Mouse (Mus musculus) liver, adult 2 months (tissue): ENCODE results near the gene Uspl1. TPM values are rescaled to one million over a fixed set of nuclear protein-coding genes. Genes with fewer than 3 reads are reported as not detected.
A peak's percentile ranks its signal among the peaks of the same experiment; 100 is the strongest.
"Not testable (repeated sequence)": the region's sequence is repeated elsewhere in the genome, so short reads cannot be mapped to it uniquely, and the experiment has no call there.

Experiments used
- DNase-seq: peaks from one replicate; pipeline ENCODE4 v3.0.0-alpha.2; 2011; ENCODE audit warnings: low read depth, low spot score; ENCODE audit errors: extremely low read depth
- H3K27ac ChIP-seq: fragments of 200-500 bp; replicated peaks from 2 replicates; pipeline ENCODE4 v1.5.1; 2012; ENCODE audit warnings: low read depth, mild to moderate bottlenecking, control low read depth, inconsistent platforms, low read length; ENCODE audit not compliant: insufficient read depth
- H3K27me3 ChIP-seq: fragments of 200-500 bp; 2 replicates; pipeline ENCODE4 v1.6.1; 2012; ENCODE audit warnings: mild to moderate bottlenecking, moderate library complexity, low read length, inconsistent platforms; ENCODE audit not compliant: control insufficient read depth, insufficient read depth
- H3K36me3 ChIP-seq: fragments of 200-500 bp; 2 replicates; pipeline ENCODE4 v1.6.1; 2012; ENCODE audit warnings: low read length, inconsistent platforms; ENCODE audit not compliant: control insufficient read depth, insufficient read depth
- H3K4me1 ChIP-seq: fragments of 200-500 bp; 2 replicates; pipeline ENCODE4 v1.6.1; 2011; ENCODE audit warnings: low read length; ENCODE audit not compliant: control insufficient read depth, insufficient read depth
- H3K4me3 ChIP-seq: fragments of 200-500 bp; 2 replicates; pipeline ENCODE4 v1.5.1; 2011; ENCODE audit warnings: low read depth, mild to moderate bottlenecking, control low read depth, low read length, moderate library complexity; ENCODE audit not compliant: insufficient read depth
- H3K79me2 ChIP-seq: fragments of 200-500 bp; 2 replicates; pipeline ENCODE4 v1.6.1; 2012; ENCODE audit warnings: inconsistent platforms, mild to moderate bottlenecking, low read length, moderate library complexity; ENCODE audit not compliant: control insufficient read depth, insufficient read depth
- H3K9ac ChIP-seq: fragments of 200-500 bp; 2 replicates; pipeline ENCODE4 v1.6.1; 2012; ENCODE audit warnings: low read depth, mild to moderate bottlenecking, control low read depth, inconsistent platforms, low read length
- CTCF ChIP-seq: fragments of 200-500 bp; IDR thresholded peaks from 2 replicates; pipeline ENCODE4 v1.5.1; 2011; ENCODE audit warnings: low read depth, low read length, control low read depth
- POLR2A ChIP-seq: fragments of 200-500 bp; IDR thresholded peaks from 2 replicates; pipeline ENCODE4 v1.6.1; 2011; ENCODE audit warnings: low read length, control low read depth; ENCODE audit not compliant: insufficient read depth; ENCODE audit errors: extremely low read depth
- WGBS: fragments of 180-500 bp; shearing (Covaris S2); methylation state at CpG from one replicate; pipeline ENCODE4 v1.1.7; 2018; 5-methylcytosine and 5-hydroxymethylcytosine counted together
- polyA plus RNA-seq: library from polyadenylated mRNA; depleted of rRNA; stranded (reverse); fragments of >200 nt; gene quantifications from 2 replicates; pipeline ENCODE4 v1.2.3, GENCODE M21; 2012
- total RNA-seq: library from RNA; depleted of rRNA; stranded (reverse); fragments of >200 nt; gene quantifications from 2 replicates; pipeline ENCODE4 v1.2.3, GENCODE M21; 2014

Gene Uspl1
- total and polyA plus RNA-seq, 2 experiments: 6.2 to 17.1 TPM

DNA sequence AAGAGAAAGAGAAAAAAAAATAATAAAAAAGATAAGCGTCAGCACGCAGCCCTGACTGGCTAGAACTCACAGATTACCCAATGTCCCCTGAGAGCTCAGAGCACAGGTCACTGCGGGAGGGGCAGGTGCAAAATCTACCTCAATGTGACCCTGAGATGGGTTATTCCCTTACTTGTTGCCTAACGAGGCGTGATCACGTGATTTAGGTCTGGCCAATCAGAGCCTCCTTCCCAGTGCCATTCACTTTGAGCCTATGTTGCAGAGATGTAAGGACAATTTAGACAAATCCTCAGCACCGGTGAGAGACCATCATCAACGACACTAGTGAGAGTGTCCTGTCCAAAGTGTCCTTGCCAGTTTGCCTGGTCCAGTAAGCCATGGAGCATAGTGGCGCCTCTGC is 43.8 kb upstream of the Uspl1 start:
- peak; percentile 79 for DNase-seq
- Histone ChIP-seq H3K79me2 (no peaks in the 10 kb centered on the region), H3K27me3 (no peaks in the 10 kb centered on the region), H3K4me1 (peaks cover 6% of the 10 kb centered on the region), H3K27ac (no peak overlapping the region), H3K9ac (no peak overlapping the region), H3K4me3 (no peak overlapping the region), H3K36me3 (no peaks in the 10 kb centered on the region)
- TF ChIP-seq POLR2A (no peak), CTCF (no peak)
- WGBS: 59% methylated on average over 9 of the region's 9 CpGs

DNA sequence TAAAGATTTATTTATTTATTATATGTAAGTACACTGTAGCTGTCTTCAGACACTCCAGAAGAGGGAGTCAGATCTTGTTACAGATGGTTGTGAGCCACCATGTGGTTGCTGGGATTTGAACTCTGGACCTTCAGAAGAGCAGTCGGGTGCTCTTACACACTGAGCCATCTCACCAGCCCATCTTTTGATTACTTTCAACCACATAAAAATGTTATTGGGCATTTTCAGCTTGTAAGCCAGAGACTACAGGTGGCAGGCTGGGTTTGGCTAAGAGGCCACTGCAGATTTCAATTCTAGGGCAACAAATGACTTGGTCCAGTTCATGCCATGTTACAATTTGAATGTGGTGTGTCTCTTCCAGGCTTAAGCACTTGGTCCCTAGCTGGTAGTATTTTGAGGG is 43.0 kb upstream of the Uspl1 start:
- not testable (repeated sequence) for H3K4me1 ChIP-seq, H3K79me2 ChIP-seq, H3K36me3 ChIP-seq, H3K27me3 ChIP-seq, DNase-seq, H3K27ac ChIP-seq, H3K9ac ChIP-seq, H3K4me3 ChIP-seq
- WGBS: 100% methylated on average over 1 of the region's 1 CpGs

DNA sequence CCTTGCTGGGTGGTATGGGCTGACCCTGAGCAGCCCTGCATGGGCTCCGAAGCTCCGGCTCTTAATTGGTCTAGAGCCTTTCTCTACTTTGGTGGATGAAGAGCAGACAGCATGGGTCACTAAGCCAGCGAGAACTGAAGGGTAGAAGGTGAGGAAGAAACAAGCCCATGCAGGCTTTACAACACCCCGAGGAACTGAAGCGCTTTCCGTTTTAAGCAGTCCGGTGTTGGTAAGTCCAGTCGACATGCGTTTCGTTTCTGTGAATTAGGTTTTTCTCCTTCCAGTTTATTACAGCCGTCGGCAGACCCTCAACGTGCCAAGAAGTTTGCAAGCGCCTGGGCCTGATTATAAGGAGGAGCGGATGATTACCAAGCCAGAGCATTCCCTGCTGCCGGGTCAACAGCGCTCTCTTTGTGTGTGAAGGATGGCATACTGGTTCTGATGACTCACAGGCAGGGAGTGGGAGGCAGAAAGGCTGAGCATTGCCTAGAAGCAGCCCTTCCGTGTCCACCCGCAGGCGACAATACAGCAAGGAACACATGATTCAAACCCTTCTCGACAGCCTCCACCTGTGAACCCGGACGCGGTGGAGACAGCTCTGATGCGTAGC is 40.3 kb upstream of the Uspl1 start:
- TF ChIP-seq POLR2A: no peak
- TF ChIP-seq CTCF: no peak
- 87% methylated on average over 25 of the region's 25 CpGs for WGBS
- no peak for DNase-seq

DNA sequence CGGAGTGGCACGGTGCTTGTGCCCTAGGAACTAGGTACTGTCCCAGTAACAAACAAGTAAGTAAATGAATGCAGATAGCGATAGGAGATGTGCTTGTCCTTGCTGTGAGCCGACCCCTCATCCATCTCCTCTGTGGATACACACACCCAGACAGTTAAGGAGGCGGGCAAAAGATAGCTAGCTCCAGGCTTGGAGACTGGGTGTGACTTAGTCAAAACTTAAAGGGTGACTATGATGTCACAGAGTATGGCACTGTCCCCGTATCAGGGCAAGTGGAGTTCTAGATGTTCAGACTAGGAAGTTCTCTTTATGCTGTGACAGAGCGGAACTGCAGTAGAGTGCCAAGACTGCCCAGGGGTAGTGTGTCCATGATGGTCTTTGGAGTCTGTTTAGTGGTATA is 37.5 kb upstream of the Uspl1 start:
- Histone ChIP-seq H3K9ac (no peak overlapping the region), H3K79me2 (no peaks in the 10 kb centered on the region), H3K27me3 (no peaks in the 10 kb centered on the region), H3K27ac (no peak overlapping the region), H3K4me3 (no peak overlapping the region), H3K36me3 (no peaks in the 10 kb centered on the region), H3K4me1 (no peaks in the 10 kb centered on the region)
- no peak for DNase-seq
- 88% methylated on average over 7 of the region's 7 CpGs for WGBS
- TF ChIP-seq POLR2A (no peak), CTCF (no peak)

More for the DNA sequence above, 40.3 kb upstream of the Uspl1 start:
- no peaks in the 10 kb centered on the region for H3K79me2 ChIP-seq
- no peaks in the 10 kb centered on the region for H3K4me1 ChIP-seq
- no peak overlapping the region for H3K9ac ChIP-seq
- H3K27ac ChIP-seq: no peak overlapping the region
- no peaks in the 10 kb centered on the region for H3K36me3 ChIP-seq
- H3K4me3 ChIP-seq: no peak overlapping the region
- no peaks in the 10 kb centered on the region for H3K27me3 ChIP-seq

DNA sequence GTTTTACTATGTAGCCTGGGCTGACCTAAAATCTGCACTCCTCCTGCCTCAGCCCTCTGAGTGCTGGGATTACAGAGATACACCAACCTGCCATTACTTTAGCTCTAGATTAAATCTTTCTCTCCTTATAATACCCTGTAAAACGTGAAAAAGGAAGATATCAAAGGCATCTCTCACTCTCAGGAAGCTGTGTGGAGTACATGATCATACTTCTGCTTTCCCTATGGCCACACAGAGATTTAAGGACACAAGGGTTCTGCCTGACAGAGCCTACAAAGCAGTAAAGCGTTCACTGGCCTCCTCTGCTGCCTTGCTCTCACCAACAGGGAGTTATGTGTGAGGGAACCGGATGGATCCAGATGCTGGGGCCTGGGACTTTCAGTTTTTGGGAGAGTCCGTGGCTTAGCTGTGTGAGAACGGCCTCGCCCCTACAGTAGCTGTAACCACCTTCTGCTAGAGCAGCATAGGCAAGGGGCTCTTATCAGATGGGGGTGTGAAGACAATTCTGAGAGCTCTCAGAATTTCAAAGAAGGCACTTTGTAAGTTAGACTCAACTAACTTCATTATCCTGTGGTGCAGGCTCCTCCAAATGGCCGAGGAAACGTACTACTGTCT is 36.7 kb upstream of the Uspl1 start:
- 84% methylated on average over 8 of the region's 8 CpGs for WGBS
- TF ChIP-seq POLR2A: no peak
- no peak overlapping the region for H3K27ac ChIP-seq
- H3K4me3 ChIP-seq: no peak overlapping the region
- no peaks in the 10 kb centered on the region for H3K4me1 ChIP-seq
- H3K27me3 ChIP-seq: no peaks in the 10 kb centered on the region
- no peak for DNase-seq
- no peaks in the 10 kb centered on the region for H3K36me3 ChIP-seq
- H3K79me2 ChIP-seq: no peaks in the 10 kb centered on the region
- H3K9ac ChIP-seq: no peak overlapping the region

DNA sequence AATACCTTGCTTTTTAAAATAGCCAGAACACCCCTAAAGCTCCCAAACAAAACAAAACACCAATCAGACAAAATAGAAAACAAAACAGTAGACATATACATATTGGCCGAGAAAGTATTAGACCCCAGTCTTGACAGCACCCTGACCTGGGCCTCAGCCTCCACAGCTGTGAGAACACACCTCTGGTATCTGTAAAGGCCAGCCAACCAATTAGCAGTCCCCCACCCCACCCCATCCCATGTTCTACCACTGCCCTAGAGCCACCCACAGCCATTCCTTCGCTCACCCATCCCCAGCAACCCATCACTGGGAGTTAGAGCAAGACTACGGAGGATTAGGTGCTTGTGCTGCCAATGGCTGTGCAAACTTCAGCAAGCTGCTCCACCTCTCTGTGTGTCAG is 33.3 kb upstream of the Uspl1 start:
- Histone ChIP-seq H3K36me3 (no peaks in the 10 kb centered on the region), H3K79me2 (no peaks in the 10 kb centered on the region), H3K9ac (no peak overlapping the region), H3K4me3 (no peak overlapping the region), H3K27ac (no peak overlapping the region), H3K4me1 (no peaks in the 10 kb centered on the region), H3K27me3 (no peaks in the 10 kb centered on the region)
- no peak for DNase-seq
- TF ChIP-seq CTCF (no peak), POLR2A (no peak)
- 99% methylated on average over 3 of the region's 3 CpGs for WGBS
